Mouse (Mus musculus) forebrain, embryonic 12.5 days (tissue): ENCODE measurements around the gene Eif4h. TPM values are rescaled to one million over a fixed set of nuclear protein-coding genes. Genes with fewer than 3 reads are reported as not detected.

Source experiments
- ATAC-seq: fragments of 200-750 bp; cut with Nextera tagmentation; 2 replicates; pipeline ENCODE4 v1.8.0; 2017; ENCODE audit warnings: moderate TSS enrichment; ENCODE audit not compliant: low FRiP score
- H3K27ac ChIP-seq: fragments of 300-500 bp; sonication (generic); 2 replicates; pipeline ENCODE4 v1.5.1; 2016; ENCODE audit warnings: mild to moderate bottlenecking
- H3K27me3 ChIP-seq: fragments of 300-500 bp; sonication (generic); 2 replicates; pipeline ENCODE4 v1.6.1; 2016; ENCODE audit warnings: mild to moderate bottlenecking
- H3K36me3 ChIP-seq: fragments of 300-500 bp; sonication (generic); replicated peaks from 2 replicates; pipeline ENCODE4 v1.6.1; 2016; ENCODE audit warnings: mild to moderate bottlenecking
- H3K4me1 ChIP-seq: fragments of 300-500 bp; sonication (generic); 2 replicates; pipeline ENCODE4 v1.6.1; 2016
- H3K4me2 ChIP-seq: fragments of 300-500 bp; sonication (generic); 2 replicates; pipeline ENCODE4 v1.6.1; 2016; ENCODE audit warnings: mild to moderate bottlenecking, moderate library complexity
- H3K4me3 ChIP-seq: fragments of 300-500 bp; sonication (generic); replicated peaks from 2 replicates; pipeline ENCODE4 v1.5.1; 2016; ENCODE audit warnings: mild to moderate bottlenecking
- H3K9ac ChIP-seq: fragments of 300-500 bp; sonication (generic); 2 replicates; pipeline ENCODE4 v1.6.1; 2016; ENCODE audit warnings: mild to moderate bottlenecking
- H3K9me3 ChIP-seq: fragments of 300-500 bp; sonication (generic); 2 replicates; pipeline ENCODE4 v1.6.1; 2016
- WGBS: fragments of 180-500 bp; shearing (Covaris S2); methylation state at CpG from one replicate; pipeline ENCODE4 v1.1.7; 2016; 5-methylcytosine and 5-hydroxymethylcytosine counted together
- polyA plus RNA-seq: library from polyadenylated mRNA; unstranded; fragments of >200 nt; fragmentation: Nextera tagmentation; extraction: Ambion mirVana; gene quantifications from 2 replicates; pipeline ENCODE4 v1.2.1, GENCODE M21; 2016

The Eif4h gene
- polyA plus RNA-seq, 1 experiment from 2014 or later: 466 TPM

DNA sequence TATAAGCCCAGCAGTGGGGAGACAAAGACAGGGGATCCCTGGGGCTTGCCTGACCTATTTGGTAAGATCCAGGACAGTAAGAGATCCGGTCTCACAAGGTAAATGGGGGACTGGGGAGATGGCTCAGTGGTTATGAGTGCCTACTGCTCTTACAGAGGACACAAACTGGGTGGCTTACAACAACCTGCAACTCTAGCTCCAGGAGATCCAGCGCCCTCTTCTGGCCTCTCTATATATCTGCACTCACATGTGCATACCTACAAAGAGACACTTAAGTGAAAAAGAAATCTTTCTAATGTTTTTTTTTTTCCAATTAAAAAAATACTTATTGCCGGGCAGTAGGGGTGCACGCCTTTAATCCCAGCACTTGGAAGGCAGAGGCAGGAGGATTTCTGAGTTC lies 7.2 kb upstream of the Eif4h start:
- no peaks in the 10 kb centered on the region for H3K4me1 ChIP-seq

GRCm38 (mm10) chr5:134644643-134645118 lies 5.4 kb upstream of the Eif4h start:
- Histone ChIP-seq H3K4me1 (peaks cover 2% of the 10 kb centered on the region; the same call in 1 of the 2 replicates), H3K9ac (no peak overlapping the region), H3K9me3 (no peaks in the 10 kb centered on the region), H3K27me3 (no peaks in the 10 kb centered on the region), H3K4me3 (no peak overlapping the region), H3K36me3 (no peaks in the 10 kb centered on the region), H3K4me2 (no peak overlapping the region), H3K27ac (no peak overlapping the region)
- no peak for ATAC-seq
- 83% methylated on average over 8 of the region's 8 CpGs for WGBS

More for the DNA sequence above, 7.2 kb upstream of the Eif4h start:
- no peaks in the 10 kb centered on the region for H3K9me3 ChIP-seq
- H3K36me3 ChIP-seq: no peaks in the 10 kb centered on the region
- WGBS: 69% methylated on average over 4 of the region's 4 CpGs
- ATAC-seq: no peak
- H3K27me3 ChIP-seq: no peaks in the 10 kb centered on the region
- H3K9ac ChIP-seq: no peak overlapping the region
- H3K4me3 ChIP-seq: no peak overlapping the region
- H3K27ac ChIP-seq: no peak overlapping the region
- H3K4me2 ChIP-seq: no peak overlapping the region

DNA sequence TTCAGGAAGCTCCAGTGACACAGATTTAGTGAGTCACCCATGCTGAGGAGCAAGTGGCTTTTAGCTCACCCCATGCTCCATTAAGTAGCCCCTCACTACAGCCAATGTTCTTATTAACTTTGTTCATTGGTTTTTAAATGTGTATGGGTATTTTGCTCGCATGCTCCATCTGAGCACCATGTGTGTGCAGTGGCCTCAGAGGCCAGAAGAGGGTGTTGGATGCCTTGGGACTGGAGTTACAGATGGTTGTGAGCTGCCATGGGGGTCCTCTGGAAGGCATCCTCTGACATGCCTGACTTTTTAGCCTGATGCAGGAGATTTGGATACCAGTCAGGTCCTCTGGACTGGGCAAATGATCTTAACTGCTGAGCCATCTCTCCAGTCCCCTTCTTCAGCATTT lies 4.8 kb upstream of the Eif4h start:
- H3K27me3 ChIP-seq: no peaks in the 10 kb centered on the region
- H3K4me2 ChIP-seq: no peak overlapping the region
- H3K36me3 ChIP-seq: no peaks in the 10 kb centered on the region
- no peak overlapping the region for H3K9ac ChIP-seq
- 90% methylated on average over 1 of the region's 1 CpGs for WGBS
- no peaks in the 10 kb centered on the region for H3K9me3 ChIP-seq
- H3K4me3 ChIP-seq: no peak overlapping the region
- H3K27ac ChIP-seq: no peak overlapping the region
- H3K4me1 ChIP-seq: peaks cover 5% of the 10 kb centered on the region; the same call in 1 of the 2 replicates
- no peak for ATAC-seq

DNA sequence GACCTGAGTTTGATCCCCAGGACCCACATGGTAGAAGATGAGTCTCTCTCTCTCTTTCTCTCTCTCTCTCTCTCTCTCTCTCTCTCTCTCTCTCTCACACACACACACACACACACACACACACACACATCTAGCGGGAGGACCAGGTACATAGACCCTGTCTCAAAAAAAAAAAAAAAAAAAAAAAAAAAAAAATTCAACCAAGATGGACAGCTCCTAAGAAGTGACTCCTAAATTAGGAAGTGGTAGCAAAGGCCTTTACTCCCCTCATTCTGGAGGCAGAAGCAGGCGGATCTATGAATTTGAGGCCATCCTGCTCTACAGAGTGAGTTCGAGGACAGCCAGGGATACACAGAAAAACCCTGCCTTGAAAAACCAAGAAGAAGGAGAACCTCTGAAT lies 1.1 kb upstream of the Eif4h start:
- WGBS: 98% methylated on average over 3 of the region's 3 CpGs
- Histone ChIP-seq H3K9ac (no peak overlapping the region), H3K9me3 (no peaks in the 10 kb centered on the region), H3K27ac (no peak overlapping the region), H3K4me1 (peaks cover 14% of the 10 kb centered on the region), H3K4me2 (no peak overlapping the region), H3K4me3 (no peak overlapping the region), H3K27me3 (no peaks in the 10 kb centered on the region), H3K36me3 (peaks cover 15% of the 10 kb centered on the region)
- ATAC-seq: no peak

- peak overlapping the region; percentile 99 for H3K4me3 ChIP-seq
- H3K4me1 ChIP-seq: peaks cover 14% of the 10 kb centered on the region
- H3K27me3 ChIP-seq: no peaks in the 10 kb centered on the region
- H3K36me3 ChIP-seq: peaks cover 29% of the 10 kb centered on the region
- H3K9me3 ChIP-seq: no peaks in the 10 kb centered on the region
- peak overlapping the region; percentile 95 for H3K27ac ChIP-seq
- H3K4me2 ChIP-seq: peak overlapping the region; percentile 80
- peak overlapping the region; percentile 100 for H3K9ac ChIP-seq
- ATAC-seq: peak; percentile 72
- WGBS: under 1% methylated on average over 75 of the region's 85 CpGs
Observed at GRCm38 (mm10) chr5:134638461-134639268, 625 bp downstream of the Eif4h start.

DNA sequence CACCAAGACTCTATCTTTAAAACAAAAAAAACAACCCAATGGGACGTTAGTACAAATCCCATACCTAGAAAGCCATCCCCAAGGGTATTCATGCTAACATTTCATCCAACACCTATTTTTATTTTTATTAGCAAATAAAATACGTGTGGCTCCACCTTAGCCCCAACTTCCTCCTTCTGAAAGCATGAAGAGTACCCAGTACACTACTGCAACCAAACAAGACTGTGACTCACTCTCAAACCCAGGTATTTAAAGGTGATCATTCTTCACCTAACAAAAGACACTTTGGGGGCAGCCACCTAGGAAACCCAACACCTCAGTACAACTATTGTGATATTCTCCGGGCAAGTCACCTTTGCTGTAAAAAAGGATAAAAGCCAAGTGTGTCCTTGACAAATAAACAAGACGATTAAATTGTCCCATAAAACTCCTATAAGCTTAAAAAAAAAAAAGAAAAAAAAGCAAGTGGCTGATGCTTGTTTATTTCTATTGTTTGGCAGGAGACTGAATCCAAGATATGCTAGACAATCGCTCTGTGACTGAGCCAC lies 1.4 kb downstream of the Eif4h start:
- H3K27ac ChIP-seq: no peak overlapping the region

DNA sequence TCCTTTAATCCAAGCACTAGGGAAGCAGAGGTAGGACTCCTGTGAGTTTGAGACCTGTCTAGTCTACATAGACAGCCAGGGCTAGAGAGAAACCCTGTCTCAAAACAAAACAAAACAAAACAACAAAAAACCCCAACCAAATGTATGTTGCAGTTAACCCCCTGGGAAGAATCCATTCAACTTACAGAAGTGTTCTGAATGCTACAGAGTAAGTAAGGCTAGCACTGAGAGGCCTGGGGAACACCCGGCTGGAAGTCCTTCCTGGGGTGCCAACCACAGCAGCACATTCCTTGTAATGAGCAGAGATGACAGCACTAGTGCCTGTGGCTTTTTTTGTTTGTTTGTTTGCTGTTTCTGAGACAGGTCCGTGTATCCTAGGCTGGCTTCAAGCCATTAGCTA lies 6.4 kb downstream of the Eif4h start:
- 67% methylated on average over 2 of the region's 2 CpGs for WGBS
- Histone ChIP-seq H3K9ac (no peak overlapping the region), H3K27me3 (no peaks in the 10 kb centered on the region), H3K4me3 (no peak overlapping the region), H3K4me2 (no peak overlapping the region), H3K36me3 (peaks cover 67% of the 10 kb centered on the region), H3K27ac (no peak overlapping the region), H3K4me1 (peaks cover 15% of the 10 kb centered on the region), H3K9me3 (no peaks in the 10 kb centered on the region)
- no peak for ATAC-seq

More for the DNA sequence above, 1.4 kb downstream of the Eif4h start:
- H3K4me3 ChIP-seq: peak overlapping the region; percentile 99
- H3K4me2 ChIP-seq: peak overlapping the region; percentile 80
- peaks cover 21% of the 10 kb centered on the region for H3K4me1 ChIP-seq
- no peaks in the 10 kb centered on the region for H3K9me3 ChIP-seq
- H3K36me3 ChIP-seq: peaks cover 36% of the 10 kb centered on the region
- H3K27me3 ChIP-seq: no peaks in the 10 kb centered on the region
- WGBS: 36% methylated on average over 5 of the region's 5 CpGs
- no peak for ATAC-seq
- H3K9ac ChIP-seq: peak overlapping the region; percentile 100

- H3K9ac ChIP-seq: no peak overlapping the region
- H3K36me3 ChIP-seq: peaks cover 76% of the 10 kb centered on the region
- peaks cover 9% of the 10 kb centered on the region; the same call in 1 of the 2 replicates for H3K4me1 ChIP-seq
- H3K9me3 ChIP-seq: no peaks in the 10 kb centered on the region
- no peak for ATAC-seq
- no peak overlapping the region for H3K27ac ChIP-seq
- H3K4me3 ChIP-seq: no peak overlapping the region
- no peak overlapping the region for H3K4me2 ChIP-seq
- H3K27me3 ChIP-seq: no peaks in the 10 kb centered on the region
Observed at GRCm38 (mm10) chr5:134630835-134631234, 8.5 kb downstream of the Eif4h start.

DNA sequence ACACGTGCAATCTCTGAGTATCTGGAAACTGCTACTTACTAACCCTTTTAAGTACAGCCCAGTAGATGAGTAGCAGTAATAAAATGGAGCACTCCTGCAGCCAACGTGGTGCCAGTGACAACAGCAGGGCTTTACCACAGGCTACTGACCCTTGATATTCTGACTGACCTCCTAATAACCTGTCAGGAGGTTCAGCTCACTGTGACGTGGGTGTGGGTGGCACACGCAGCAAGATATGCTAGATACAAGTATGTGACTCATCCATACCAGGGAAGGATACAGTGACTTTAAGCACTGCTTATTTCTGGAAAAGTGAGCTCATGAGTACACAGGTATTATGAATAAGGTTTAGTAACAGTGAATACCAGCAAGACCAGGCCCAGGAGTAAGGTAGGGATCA lies 9.8 kb downstream of the Eif4h start:
- Histone ChIP-seq H3K27me3 (no peaks in the 10 kb centered on the region), H3K4me1 (peaks cover 9% of the 10 kb centered on the region; the same call in 1 of the 2 replicates), H3K9ac (no peak overlapping the region), H3K36me3 (peaks cover 78% of the 10 kb centered on the region), H3K4me3 (no peak overlapping the region), H3K9me3 (no peaks in the 10 kb centered on the region), H3K27ac (no peak overlapping the region), H3K4me2 (no peak overlapping the region)
- 92% methylated on average over 4 of the region's 4 CpGs for WGBS
- no peak for ATAC-seq

- no peaks in the 10 kb centered on the region for H3K4me1 ChIP-seq
- H3K4me2 ChIP-seq: no peak overlapping the region
- H3K27ac ChIP-seq: no peak overlapping the region
- no peak overlapping the region for H3K9ac ChIP-seq
- H3K27me3 ChIP-seq: no peaks in the 10 kb centered on the region
- no peak overlapping the region for H3K4me3 ChIP-seq
- 80% methylated on average over 2 of the region's 2 CpGs for WGBS
- H3K36me3 ChIP-seq: peaks cover 99% of the 10 kb centered on the region
- ATAC-seq: no peak
- no peaks in the 10 kb centered on the region for H3K9me3 ChIP-seq
Observed at GRCm38 (mm10) chr5:134622069-134622468, 17.2 kb downstream of the Eif4h start.

- H3K36me3 ChIP-seq: peaks cover 94% of the 10 kb centered on the region
- no peaks in the 10 kb centered on the region for H3K4me1 ChIP-seq
- H3K9ac ChIP-seq: no peak overlapping the region
- H3K9me3 ChIP-seq: no peaks in the 10 kb centered on the region
- WGBS: 94% methylated on average over 16 of the region's 16 CpGs
- ATAC-seq: no peak
- H3K27ac ChIP-seq: no peak overlapping the region
- no peak overlapping the region for H3K4me2 ChIP-seq
- no peak overlapping the region for H3K4me3 ChIP-seq
- H3K27me3 ChIP-seq: no peaks in the 10 kb centered on the region
Observed at GRCm38 (mm10) chr5:134621099-134621640, 18.1 kb downstream of the Eif4h start.

GRCm38 (mm10) chr5:134620457-134620856 lies 18.8 kb downstream of the Eif4h start:
- H3K4me3 ChIP-seq: no peak overlapping the region
- peaks cover 92% of the 10 kb centered on the region for H3K36me3 ChIP-seq
- no peak overlapping the region for H3K4me2 ChIP-seq
- no peaks in the 10 kb centered on the region for H3K4me1 ChIP-seq
- no peaks in the 10 kb centered on the region for H3K9me3 ChIP-seq
- WGBS: 96% methylated on average over 9 of the region's 9 CpGs
- H3K9ac ChIP-seq: no peak overlapping the region
- no peak overlapping the region for H3K27ac ChIP-seq
- H3K27me3 ChIP-seq: no peaks in the 10 kb centered on the region
- ATAC-seq: no peak
